25 mouse cellular contexts compared by ENCODE assay signal in the genomic region with DNA sequence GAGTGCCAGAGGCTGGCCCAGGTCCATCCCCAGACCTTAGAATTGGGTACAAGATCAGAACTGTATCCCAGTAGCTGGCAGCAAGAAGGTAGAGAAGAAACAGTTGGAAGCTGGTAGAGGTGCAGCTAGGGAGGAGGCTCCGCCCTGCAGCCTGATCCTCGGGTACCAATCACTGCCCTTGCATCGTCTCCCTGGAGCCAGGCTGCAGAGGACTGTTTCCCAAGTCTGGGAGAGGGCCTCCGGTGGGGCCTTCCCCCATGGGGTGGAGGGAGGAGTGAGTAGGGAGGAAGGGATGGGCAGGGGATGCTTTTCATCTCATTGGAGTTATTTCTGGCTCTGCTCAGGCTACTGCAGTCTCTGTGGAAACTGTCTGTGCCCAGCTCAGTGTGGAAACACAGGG. TPM values are rescaled to one million over a fixed set of nuclear protein-coding genes. Genes with fewer than 3 reads are reported as not detected.
A peak's percentile ranks its signal among the peaks of the same experiment; 100 is the strongest.
DNase-seq lines count a peak whose midpoint lies in the region; ATAC-seq and TF ChIP-seq lines count a peak whose summit lies in the region.
"Had no signal": no experiment of that assay in that cellular context is flagged by ENCODE, and none has a peak within 500 bp of the region (broad histone marks: within the 10 kb centered on the region; RNA-seq: fewer than 3 reads in every experiment).

No protein-coding gene starts in this region.

- no peak for TF ChIP-seq CTCF in cortical plate, adult 2 months (IDR thresholded peaks at IDR 0.05; ENCODE audit: extremely low read depth, insufficient read depth, low read length)

- H3K27me3 ChIP-seq in forebrain, embryonic 13.5 days: no peaks in the 10 kb centered on the region
- H3K27me3 ChIP-seq in forebrain, embryonic 14.5 days (replicated peaks; ENCODE audit: control insufficient read depth, insufficient read depth, low read length): no peaks in the 10 kb centered on the region
- no peaks in the 10 kb centered on the region for H3K27me3 ChIP-seq in heart, embryonic 15.5 days
- H3K27me3 ChIP-seq: embryonic facial prominence, embryonic 13.5 days; limb, embryonic 13.5 days; midbrain, embryonic 15.5 days had no signal

- H3K4me3 ChIP-seq in forebrain, embryonic 13.5 days: no peak overlapping the region
- H3K4me3 ChIP-seq in forebrain, embryonic 14.5 days (ENCODE audit: low read depth, low read length): no peak overlapping the region
- H3K4me3 ChIP-seq in heart, embryonic 15.5 days: no peak overlapping the region
- H3K4me3 ChIP-seq in cortical plate, adult 2 months (ENCODE audit: insufficient read depth, low read length): no peak overlapping the region
- H3K4me3 ChIP-seq: embryonic facial prominence, embryonic 13.5 days; limb, embryonic 13.5 days; midbrain, embryonic 15.5 days had no signal

- no peak for ATAC-seq in forebrain, embryonic 13.5 days
- ATAC-seq in forebrain, embryonic 14.5 days: no peak
- ATAC-seq in heart, embryonic 15.5 days (replicated peaks; ENCODE audit: insufficient number of reproducible peaks, insufficient read depth, low FRiP score, low read depth): 0 out of 2 replicates have a peak, but pooled peaks have one; percentile 21
- ATAC-seq: hindbrain, postnatal 0 days; midbrain, embryonic 15.5 days had no signal

- DNase-seq in forebrain, embryonic 14.5 days (ENCODE audit: low spot score): no peak
- DNase-seq in heart, postnatal 36 days: no peak
- peak; percentile 55 to 57 for DNase-seq in left cerebral cortex, postnatal 36 days (ENCODE audit: low spot score in 2 of 2)
- no peak for DNase-seq in left cerebral cortex, postnatal 4 days
- DNase-seq in embryo, embryonic 11 days: no peak
- DNase-seq: adrenal gland, postnatal 10 days; cerebellum, adult 18-20 months; cerebellum, postnatal 36 days; heart, adult 11 months; heart, postnatal 10 days; kidney, adult 11 months; thymus, postnatal 14 days had no signal

- H3K4me1 ChIP-seq in forebrain, embryonic 13.5 days: peaks cover 26% of the 10 kb centered on the region
- peaks cover 9% of the 10 kb centered on the region for H3K4me1 ChIP-seq in forebrain, embryonic 14.5 days (ENCODE audit: control insufficient read depth, insufficient read depth, low read length)
- H3K4me1 ChIP-seq in heart, embryonic 15.5 days (replicated peaks): peaks cover 18% of the 10 kb centered on the region; the same call in 1 of the 2 replicates
- peaks cover 18% of the 10 kb centered on the region for H3K4me1 ChIP-seq in cortical plate, adult 2 months (ENCODE audit: control insufficient read depth, insufficient read depth, low read length)
- H3K4me1 ChIP-seq: midbrain, embryonic 15.5 days had no signal

- H3K9ac ChIP-seq in forebrain, embryonic 13.5 days: no peak overlapping the region
- no peak overlapping the region for H3K9ac ChIP-seq in forebrain, embryonic 14.5 days (ENCODE audit: low read length)
- no peak overlapping the region for H3K9ac ChIP-seq in heart, embryonic 15.5 days
- H3K9ac ChIP-seq: embryonic facial prominence, embryonic 13.5 days; limb, embryonic 13.5 days; liver, embryonic 14.5 days; midbrain, embryonic 15.5 days had no signal

- H3K4me2 ChIP-seq in forebrain, embryonic 13.5 days: no peak overlapping the region
- no peak overlapping the region for H3K4me2 ChIP-seq in forebrain, embryonic 14.5 days (ENCODE audit: low read length)
- H3K4me2 ChIP-seq in heart, embryonic 15.5 days: no peak overlapping the region
- H3K4me2 ChIP-seq: embryonic facial prominence, embryonic 13.5 days; limb, embryonic 13.5 days; midbrain, embryonic 15.5 days had no signal

- intact Hi-C loops in heart, postnatal 36 days (cut with DNase I): no loop called here
- intact Hi-C loops in left cerebral cortex, postnatal 36 days (cut with DNase I): no loop called here
- intact Hi-C loops in left cerebral cortex, postnatal 4 days (cut with DNase I): no loop called here

- no peak for TF ChIP-seq POLR2A in cortical plate, adult 2 months (IDR thresholded peaks at IDR 0.05; ENCODE audit: extremely low read depth, insufficient read depth, low read length)

- H3K27ac ChIP-seq in forebrain, embryonic 13.5 days: 0 out of 2 replicates have a peak overlapping the region, but pooled peaks have one; percentile 2
- no peak overlapping the region for H3K27ac ChIP-seq in forebrain, embryonic 14.5 days (ENCODE audit: low read depth, low read length)
- H3K27ac ChIP-seq in heart, embryonic 15.5 days: no peak overlapping the region
- peak overlapping the region; percentile 11; the same call in 1 of the 2 replicates for H3K27ac ChIP-seq in cortical plate, adult 2 months (ENCODE audit: insufficient read depth, low read length)
- H3K27ac ChIP-seq: embryonic facial prominence, embryonic 13.5 days; hindbrain, postnatal 0 days; kidney, postnatal 0 days; limb, embryonic 13.5 days; liver, embryonic 14.5 days; midbrain, embryonic 15.5 days; stomach, postnatal 0 days had no signal

- no peaks in the 10 kb centered on the region for H3K36me3 ChIP-seq in forebrain, embryonic 13.5 days (ENCODE audit: poor library complexity, severe bottlenecking)
- no peaks in the 10 kb centered on the region for H3K36me3 ChIP-seq in forebrain, embryonic 14.5 days (ENCODE audit: control insufficient read depth, insufficient read depth, low read length)
- no peaks in the 10 kb centered on the region for H3K36me3 ChIP-seq in heart, embryonic 15.5 days
- H3K36me3 ChIP-seq: embryonic facial prominence, embryonic 13.5 days; limb, embryonic 13.5 days; midbrain, embryonic 15.5 days had no signal

- H3K9me3 ChIP-seq in forebrain, embryonic 13.5 days (replicated peaks): no peaks in the 10 kb centered on the region
- no peaks in the 10 kb centered on the region for H3K9me3 ChIP-seq in forebrain, embryonic 14.5 days (replicated peaks; ENCODE audit: control insufficient read depth, low read length)
- H3K9me3 ChIP-seq in heart, embryonic 15.5 days (replicated peaks): no peaks in the 10 kb centered on the region
- H3K9me3 ChIP-seq: embryonic facial prominence, embryonic 13.5 days; limb, embryonic 13.5 days; midbrain, embryonic 15.5 days had no signal

- 27% methylated on average over 4 of the region's 4 CpGs for WGBS in forebrain, embryonic 13.5 days
- 30% methylated on average over 4 of the region's 4 CpGs for WGBS in forebrain, embryonic 14.5 days
- WGBS in heart, embryonic 15.5 days: 31% methylated on average over 4 of the region's 4 CpGs

RNA-seq across cellular contexts. Expression of a gene that starts 17.7 kb away (rescaled TPM):
- not detected in 2 replicates for polyA plus RNA-seq in forebrain, embryonic 13.5 days (2015; fragmentation: Nextera tagmentation; extraction: Ambion mirVana)
- polyA plus RNA-seq in forebrain, embryonic 14.5 days (2014; fragmentation: Nextera tagmentation; extraction: Ambion mirVana): not detected in 2 replicates
- polyA plus RNA-seq in heart, embryonic 15.5 days (2015; fragmentation: Nextera tagmentation; extraction: Ambion mirVana): not detected in 2 replicates
- not detected for total RNA-seq in heart, postnatal 36 days (2021)
- total RNA-seq in left cerebral cortex, postnatal 36 days (2021): not detected
- total RNA-seq in left cerebral cortex, postnatal 4 days (2021): not detected
- polyA plus RNA-seq in cortical plate, adult 2 months (2012; rRNA removed): not detected in 2 replicates
- total RNA-seq: adrenal gland, postnatal 10 days; gastrocnemius, adult 8-10 months; heart, postnatal 10 days; hindbrain, postnatal 0 days; layer of hippocampus, adult 8-10 months had no signal
- polyA plus RNA-seq: embryonic facial prominence, embryonic 13.5 days; hindbrain, postnatal 0 days; kidney, postnatal 0 days; limb, embryonic 13.5 days; liver, embryonic 14.5 days; lung, embryonic 16.5 days; midbrain, embryonic 15.5 days; stomach, postnatal 0 days had no signal

Comparison
In these comparisons a context has a peak if more than half of its experiments do, and no peak if none do; other contexts are left out.
1. H3K27ac ChIP-seq: peak in forebrain, embryonic 13.5 days (single experiment) and cortical plate, adult 2 months (single experiment); none in forebrain, embryonic 14.5 days (single experiment) and heart, embryonic 15.5 days (single experiment).
2. DNase-seq: peak in left cerebral cortex, postnatal 36 days (2 of 2); none in forebrain, embryonic 14.5 days (single experiment), heart, postnatal 36 days (0 of 2), left cerebral cortex, postnatal 4 days (single experiment) and embryo, embryonic 11 days (single experiment).